In the genomic region with DNA sequence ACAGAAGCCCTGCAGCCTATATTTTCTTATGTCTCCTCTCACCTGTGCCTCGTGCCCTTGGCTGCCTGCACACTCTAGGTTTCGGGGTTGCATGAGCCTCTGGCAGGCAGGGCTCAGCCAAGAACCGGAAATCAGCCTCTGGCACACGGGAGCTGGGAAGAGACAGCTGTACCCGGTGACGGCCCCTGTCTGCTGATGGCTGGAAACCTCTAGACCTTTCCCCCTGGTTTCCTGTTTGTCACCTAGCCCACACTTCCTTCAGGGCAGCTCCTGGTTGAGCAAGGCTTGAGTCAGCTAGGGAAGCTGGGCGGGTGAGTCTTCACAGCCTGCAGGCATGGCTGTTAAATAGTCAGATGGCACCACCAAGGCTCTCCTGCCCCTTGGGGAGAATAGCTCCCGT, we compare ENCODE assay signal across 8 mouse cellular contexts. TPM values are rescaled to one million over a fixed set of nuclear protein-coding genes. Genes with fewer than 3 reads are reported as not detected.
DNase-seq lines count a peak whose midpoint lies in the region; ATAC-seq and TF ChIP-seq lines count a peak whose summit lies in the region.

No protein-coding gene starts in this region.

- ATAC-seq in intestine, embryonic 14.5 days (replicated peaks; ENCODE audit: low FRiP score, low TSS enrichment, low read depth): no peak
- ATAC-seq in lung, postnatal 0 days: peak; percentile 27; the same call in 1 of the 2 replicates
- no peak for ATAC-seq in hindbrain, embryonic 16.5 days

- H3K4me3 ChIP-seq in CH12.LX (replicated peaks in 1 of 3; ENCODE audit: low read depth in 2 of 3, low read length in 2 of 3, poor library complexity in 1 of 3): no peak overlapping the region
- no peak overlapping the region for H3K4me3 ChIP-seq in intestine, embryonic 14.5 days (ENCODE audit: low read depth, low read length)
- H3K4me3 ChIP-seq in lung, postnatal 0 days (ENCODE audit: low read depth, low read length): no peak overlapping the region
- no peak overlapping the region for H3K4me3 ChIP-seq in hindbrain, embryonic 16.5 days (ENCODE audit: low read length)

- H3K9me3 ChIP-seq in CH12.LX (replicated peaks; ENCODE audit: low read length): no peaks in the 10 kb centered on the region
- no peaks in the 10 kb centered on the region for H3K9me3 ChIP-seq in intestine, embryonic 14.5 days (ENCODE audit: control insufficient read depth, low read length)
- H3K9me3 ChIP-seq in lung, postnatal 0 days (ENCODE audit: low read length): no peaks in the 10 kb centered on the region
- H3K9me3 ChIP-seq in hindbrain, embryonic 16.5 days (ENCODE audit: control insufficient read depth, low read length): no peaks in the 10 kb centered on the region

- in situ Hi-C loops in CH12.LX (cut with MboI; ENCODE audit: low pct_ligation_motif_present, low pct_unique_long_range_greater_than_20kb, low sequenced_read_pairs): loop anchor here (5.0 kb wide), 1 partner anchor 33 kb away; no protein-coding TSS in a partner anchor

- 26% methylated on average over 8 of the region's 8 CpGs for WGBS in intestine, embryonic 14.5 days
- WGBS in lung, postnatal 0 days: 16% methylated on average over 8 of the region's 8 CpGs
- WGBS in hindbrain, embryonic 16.5 days: 53% methylated on average over 8 of the region's 8 CpGs

- TF ChIP-seq EP300 in CH12.LX (IDR thresholded peaks at IDR 0.05; ENCODE audit: low read length): no peak
- TF ChIP-seq EP300 in lung, postnatal 0 days (IDR thresholded peaks at IDR 0.05): no peak

- dilution Hi-C loops in CH12.LX (cut with MboI; ENCODE audit: extremely low pct_ligation_motif_present, extremely low pct_unique_long_range_greater_than_20kb, low sequenced_read_pairs): no loop called here

- H3K79me2 ChIP-seq in CH12.LX (replicated peaks; ENCODE audit: control insufficient read depth, extremely low read depth, insufficient read depth, poor library complexity, severe bottlenecking): no peaks in the 10 kb centered on the region

- no peak overlapping the region for H3K9ac ChIP-seq in CH12.LX (ENCODE audit: insufficient read depth, low read depth)
- no peak overlapping the region for H3K9ac ChIP-seq in intestine, embryonic 14.5 days (ENCODE audit: low read length)
- 0 out of 2 replicates have a peak overlapping the region, but pooled peaks have one; percentile 19 for H3K9ac ChIP-seq in lung, postnatal 0 days (replicated peaks; ENCODE audit: low read depth)
- H3K9ac ChIP-seq in hindbrain, embryonic 16.5 days (ENCODE audit: low read depth, low read length): no peak overlapping the region

- no peak for TF ChIP-seq CTCF in CH12.LX (conservative IDR thresholded peaks at IDR 0.05 in 1 of 2, IDR thresholded peaks at IDR 0.05 in 1 of 2; ENCODE audit: low read depth in 2 of 2, low read length in 2 of 2)
- TF ChIP-seq CTCF in lung, postnatal 0 days (IDR thresholded peaks at IDR 0.05): no peak

- H3K27me3 ChIP-seq in CH12.LX (replicated peaks): no peaks in the 10 kb centered on the region
- no peaks in the 10 kb centered on the region for H3K27me3 ChIP-seq in intestine, embryonic 14.5 days (replicated peaks; ENCODE audit: control insufficient read depth, insufficient read depth, low read length)
- H3K27me3 ChIP-seq in lung, postnatal 0 days (replicated peaks; ENCODE audit: insufficient read depth, low read length): no peaks in the 10 kb centered on the region
- H3K27me3 ChIP-seq in hindbrain, embryonic 16.5 days (replicated peaks; ENCODE audit: control insufficient read depth, insufficient read depth, low read length): no peaks in the 10 kb centered on the region

- no peak for TF ChIP-seq POLR2A in CH12.LX (IDR thresholded peaks at IDR 0.05; ENCODE audit: low read depth, low read length)

- no peak overlapping the region for H3K27ac ChIP-seq in CH12.LX (ENCODE audit: insufficient read depth, low read depth)
- peak overlapping the region; percentile 2; the same call in 1 of the 2 replicates for H3K27ac ChIP-seq in intestine, embryonic 14.5 days (ENCODE audit: low read depth)
- peak overlapping the region; percentile 69 for H3K27ac ChIP-seq in lung, postnatal 0 days (ENCODE audit: low read length)
- no peak overlapping the region; the same call in 1 of the 2 replicates for H3K27ac ChIP-seq in hindbrain, embryonic 16.5 days (ENCODE audit: low read depth, low read length)

- DNase-seq in adrenal gland, postnatal 36 days: peak; percentile 48 to 59
- no peak for DNase-seq in adrenal gland, postnatal 25 days
- DNase-seq in CH12.LX (ENCODE audit: extremely low read depth): no peak
- no peak for DNase-seq in intestine, embryonic 14.5 days (ENCODE audit: low spot score)
- DNase-seq in lung, postnatal 0 days (ENCODE audit: low spot score): peak; percentile 82
- no peak for DNase-seq in Muller cell, postnatal 12 days (ENCODE audit: inconsistent ontology term)
- DNase-seq in frontal cortex, postnatal 10 days (ENCODE audit: low spot score in 2 of 2): no peak

- 0 out of 2 replicates have a peak overlapping the region, but pooled peaks have one; percentile 6 for H3K4me2 ChIP-seq in CH12.LX (ENCODE audit: insufficient read depth, low read depth, poor library complexity, severe bottlenecking)
- peak overlapping the region; percentile 31; the same call in 1 of the 2 replicates for H3K4me2 ChIP-seq in intestine, embryonic 14.5 days (ENCODE audit: low read length)
- H3K4me2 ChIP-seq in lung, postnatal 0 days (replicated peaks; ENCODE audit: low read depth, low read length): 0 out of 2 replicates have a peak overlapping the region, but pooled peaks have one; percentile 30
- H3K4me2 ChIP-seq in hindbrain, embryonic 16.5 days (ENCODE audit: low read length): no peak overlapping the region

- peaks cover 0 to 15% of the 10 kb centered on the region in 2 experiments for H3K36me3 ChIP-seq in CH12.LX (replicated peaks in 1 of 2; ENCODE audit: control insufficient read depth in 1 of 2, insufficient read depth in 1 of 2, low read length in 1 of 2)
- no peaks in the 10 kb centered on the region for H3K36me3 ChIP-seq in intestine, embryonic 14.5 days (ENCODE audit: control insufficient read depth, insufficient read depth, low read length)
- no peaks in the 10 kb centered on the region for H3K36me3 ChIP-seq in lung, postnatal 0 days (ENCODE audit: insufficient read depth, low read length)
- H3K36me3 ChIP-seq in hindbrain, embryonic 16.5 days (ENCODE audit: control insufficient read depth, insufficient read depth, low read length): no peaks in the 10 kb centered on the region

- TF ChIP-seq RAD21 in CH12.LX (IDR thresholded peaks at IDR 0.05; ENCODE audit: low read depth, low read length): no peak

- peaks cover 43 to 92% of the 10 kb centered on the region in 2 experiments for H3K4me1 ChIP-seq in CH12.LX (ENCODE audit: control insufficient read depth in 1 of 2, insufficient read depth in 2 of 2)
- peaks cover 74% of the 10 kb centered on the region for H3K4me1 ChIP-seq in intestine, embryonic 14.5 days (replicated peaks; ENCODE audit: control insufficient read depth, insufficient read depth, low read length)
- peaks cover 52% of the 10 kb centered on the region for H3K4me1 ChIP-seq in lung, postnatal 0 days (ENCODE audit: insufficient read depth, low read depth, low read length)
- H3K4me1 ChIP-seq in hindbrain, embryonic 16.5 days (ENCODE audit: control insufficient read depth, insufficient read depth, low read depth, low read length): peaks cover 38% of the 10 kb centered on the region

TF ChIP-seq in CH12.LX, 34 proteins besides CTCF, POLR2A, EP300 and RAD21 (continues in another document):
- TF ChIP-seq SMC3 (IDR thresholded peaks at IDR 0.05; ENCODE audit: low read depth, low read length) (no peak), SIN3A (IDR thresholded peaks at IDR 0.05; ENCODE audit: low read length) (no peak), HCFC1 (IDR thresholded peaks at IDR 0.05; ENCODE audit: low read depth, low read length) (no peak), TBP (conservative IDR thresholded peaks at IDR 0.05; ENCODE audit: low read depth, low read length) (no peak)

RNA-seq across cellular contexts. Expression of gene Rplp0, which starts 24.4 kb away (rescaled TPM):
- total RNA-seq in adrenal gland, postnatal 36 days (2021): 100 to 1,000 TPM; 829 to 906 TPM
- 743 and 806 TPM in 2 replicates for total RNA-seq in adrenal gland, postnatal 25 days (2021)
- total RNA-seq in CH12.LX (2012; rRNA removed): 5,037 and 5,581 TPM in 2 replicates
- 5,841 and 6,606 TPM in 2 replicates for total RNA-seq in CH12.LX (2014; rRNA removed)
- polyA plus RNA-seq in CH12.LX (2012; ENCODE audit: insufficient read length, low read depth): 4,313 and 4,800 TPM in 2 replicates
- 2,116 and 2,150 TPM in 2 replicates for polyA plus RNA-seq in intestine, embryonic 14.5 days (2014; fragmentation: Nextera tagmentation; extraction: Ambion mirVana)
- polyA plus RNA-seq in lung, postnatal 0 days (2015; fragmentation: Nextera tagmentation; extraction: Ambion mirVana): 937 and 987 TPM in 2 replicates
- 814 and 834 TPM in 2 replicates for polyA plus RNA-seq in hindbrain, embryonic 16.5 days (2015; fragmentation: Nextera tagmentation; extraction: Ambion mirVana)

RNA-seq across cellular contexts. Expression of gene Pxn, which starts 28.4 kb away (rescaled TPM):
- total RNA-seq in adrenal gland, postnatal 36 days (2021): 10 to 100 TPM; 33.5 to 54.2 TPM
- total RNA-seq in adrenal gland, postnatal 25 days (2021): 38.4 and 45.8 TPM in 2 replicates
- total RNA-seq in CH12.LX (2012; rRNA removed): 21.1 and 22.6 TPM in 2 replicates
- total RNA-seq in CH12.LX (2014; rRNA removed): 13.9 and 17.0 TPM in 2 replicates
- polyA plus RNA-seq in CH12.LX (2012; ENCODE audit: insufficient read length, low read depth): 30.0 and 43.4 TPM in 2 replicates
- polyA plus RNA-seq in intestine, embryonic 14.5 days (2014; fragmentation: Nextera tagmentation; extraction: Ambion mirVana): 16.8 and 19.3 TPM in 2 replicates
- polyA plus RNA-seq in lung, postnatal 0 days (2015; fragmentation: Nextera tagmentation; extraction: Ambion mirVana): 56.4 and 59.3 TPM in 2 replicates
- polyA plus RNA-seq in hindbrain, embryonic 16.5 days (2015; fragmentation: Nextera tagmentation; extraction: Ambion mirVana): 19.1 and 23.9 TPM in 2 replicates

RNA-seq across cellular contexts. Expression of gene Gcn1l1, which starts 30.2 kb away (rescaled TPM):
- total RNA-seq in adrenal gland, postnatal 36 days (2021): 10 to 100 TPM; 53.9 to 69.5 TPM
- 71.9 and 76.6 TPM in 2 replicates for total RNA-seq in adrenal gland, postnatal 25 days (2021)
- total RNA-seq in CH12.LX (2012; rRNA removed) (81.9 and 88.7 TPM in 2 replicates), CH12.LX (2014; rRNA removed) (17.7 and 18.2 TPM in 2 replicates)
- polyA plus RNA-seq in CH12.LX (2012; ENCODE audit: insufficient read length, low read depth): 53.6 and 62.9 TPM in 2 replicates
- polyA plus RNA-seq in intestine, embryonic 14.5 days (2014; fragmentation: Nextera tagmentation; extraction: Ambion mirVana): 43.6 and 44.8 TPM in 2 replicates
- 13.1 and 14.5 TPM in 2 replicates for polyA plus RNA-seq in lung, postnatal 0 days (2015; fragmentation: Nextera tagmentation; extraction: Ambion mirVana)
- polyA plus RNA-seq in hindbrain, embryonic 16.5 days (2015; fragmentation: Nextera tagmentation; extraction: Ambion mirVana): 32.2 and 39.3 TPM in 2 replicates

RNA-seq across cellular contexts. Expression of gene Sirt4, which starts 50.3 kb away (rescaled TPM):
- 10 to 100 TPM; 20.8 to 22.6 TPM for total RNA-seq in adrenal gland, postnatal 36 days (2021)
- total RNA-seq in adrenal gland, postnatal 25 days (2021): 25.2 and 38.3 TPM in 2 replicates
- total RNA-seq in CH12.LX (2012; rRNA removed) (16.7 and 18.0 TPM in 2 replicates), CH12.LX (2014; rRNA removed) (8.2 and 10.0 TPM in 2 replicates)
- polyA plus RNA-seq in CH12.LX (2012; ENCODE audit: insufficient read length, low read depth): 13.3 and 15.3 TPM in 2 replicates
- polyA plus RNA-seq in intestine, embryonic 14.5 days (2014; fragmentation: Nextera tagmentation; extraction: Ambion mirVana): 15.2 and 21.5 TPM in 2 replicates
- polyA plus RNA-seq in lung, postnatal 0 days (2015; fragmentation: Nextera tagmentation; extraction: Ambion mirVana): 15.7 and 18.0 TPM in 2 replicates
- 24.8 and 26.8 TPM in 2 replicates for polyA plus RNA-seq in hindbrain, embryonic 16.5 days (2015; fragmentation: Nextera tagmentation; extraction: Ambion mirVana)

Comparison
In these comparisons a context has a peak if more than half of its experiments do, and no peak if none do; other contexts are left out.
1. DNase-seq: peak in adrenal gland, postnatal 36 days (2 of 2) and lung, postnatal 0 days (single experiment); none in adrenal gland, postnatal 25 days (single experiment), CH12.LX (single experiment), intestine, embryonic 14.5 days (single experiment), Muller cell, postnatal 12 days (single experiment) and frontal cortex, postnatal 10 days (0 of 2).
2. H3K27ac ChIP-seq: peak in intestine, embryonic 14.5 days (single experiment) and lung, postnatal 0 days (single experiment); none in CH12.LX (single experiment) and hindbrain, embryonic 16.5 days (single experiment).